Mouse (Mus musculus) colon, adult 2 months (tissue): Measurements from ENCODE around the gene Cntrob. TPM values are rescaled to one million over a fixed set of nuclear protein-coding genes. Genes with fewer than 3 reads are reported as not detected.

ENCODE experiments used
- polyA plus RNA-seq: library from polyadenylated mRNA; depleted of rRNA; stranded (reverse); fragments of >200 nt; gene quantifications from 2 replicates; pipeline ENCODE4 v1.2.3, GENCODE M21; 2012; rRNA removed

The Cntrob gene
- 8.3 and 8.5 TPM in 2 replicates for polyA plus RNA-seq

GRCm38 (mm10) chr11:69323667-69324111 lies at the start of gene Cntrob, which contains the start of gene Trappc1:
Gene Cntrob, minus strand, starts transcription at chr11:69323775.
Gene Trappc1, plus strand, starts transcription at chr11:69323980.

DNA sequence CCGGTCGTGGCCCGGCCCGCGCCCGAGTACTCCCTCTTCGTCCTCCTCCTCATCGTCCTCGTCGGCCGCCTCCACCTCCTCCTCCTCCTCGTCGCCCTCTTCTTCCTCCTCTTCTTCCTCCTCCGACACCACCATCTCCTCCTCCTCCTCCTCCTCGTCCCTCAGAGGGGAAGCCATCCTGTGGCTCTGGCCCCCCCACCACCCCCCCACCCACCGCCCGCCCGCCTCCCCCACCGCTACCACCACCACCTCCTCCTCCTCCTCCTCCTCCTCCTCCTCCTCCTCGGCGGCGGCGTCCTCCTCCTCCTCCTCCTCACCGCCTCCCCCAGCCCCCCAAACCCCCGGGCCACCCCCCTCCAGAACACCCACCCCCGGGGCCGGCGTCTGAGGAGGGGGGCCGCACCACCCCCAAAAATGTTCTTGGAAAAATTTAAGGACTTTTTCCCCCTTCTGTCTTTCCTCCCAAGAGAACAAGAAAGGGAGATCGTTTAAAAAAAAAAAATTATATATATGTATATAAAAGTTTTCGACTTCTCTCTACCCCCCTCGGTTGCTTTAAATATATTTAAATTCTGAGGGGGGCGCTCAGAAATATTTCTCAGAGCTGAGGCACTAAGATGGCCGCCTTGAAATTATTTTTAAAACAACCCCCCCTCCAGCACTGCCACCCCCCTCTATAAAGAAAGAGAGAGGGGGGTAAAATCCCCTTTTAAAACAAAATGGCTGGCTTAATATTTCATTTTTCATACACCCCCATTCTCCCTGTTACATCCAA lies 45.8 kb upstream of the Cntrob start, which contains the start of gene Chd3:
Chd3 (minus strand) TSS at position 192 of the 775 bp plus-strand sequence.

DNA sequence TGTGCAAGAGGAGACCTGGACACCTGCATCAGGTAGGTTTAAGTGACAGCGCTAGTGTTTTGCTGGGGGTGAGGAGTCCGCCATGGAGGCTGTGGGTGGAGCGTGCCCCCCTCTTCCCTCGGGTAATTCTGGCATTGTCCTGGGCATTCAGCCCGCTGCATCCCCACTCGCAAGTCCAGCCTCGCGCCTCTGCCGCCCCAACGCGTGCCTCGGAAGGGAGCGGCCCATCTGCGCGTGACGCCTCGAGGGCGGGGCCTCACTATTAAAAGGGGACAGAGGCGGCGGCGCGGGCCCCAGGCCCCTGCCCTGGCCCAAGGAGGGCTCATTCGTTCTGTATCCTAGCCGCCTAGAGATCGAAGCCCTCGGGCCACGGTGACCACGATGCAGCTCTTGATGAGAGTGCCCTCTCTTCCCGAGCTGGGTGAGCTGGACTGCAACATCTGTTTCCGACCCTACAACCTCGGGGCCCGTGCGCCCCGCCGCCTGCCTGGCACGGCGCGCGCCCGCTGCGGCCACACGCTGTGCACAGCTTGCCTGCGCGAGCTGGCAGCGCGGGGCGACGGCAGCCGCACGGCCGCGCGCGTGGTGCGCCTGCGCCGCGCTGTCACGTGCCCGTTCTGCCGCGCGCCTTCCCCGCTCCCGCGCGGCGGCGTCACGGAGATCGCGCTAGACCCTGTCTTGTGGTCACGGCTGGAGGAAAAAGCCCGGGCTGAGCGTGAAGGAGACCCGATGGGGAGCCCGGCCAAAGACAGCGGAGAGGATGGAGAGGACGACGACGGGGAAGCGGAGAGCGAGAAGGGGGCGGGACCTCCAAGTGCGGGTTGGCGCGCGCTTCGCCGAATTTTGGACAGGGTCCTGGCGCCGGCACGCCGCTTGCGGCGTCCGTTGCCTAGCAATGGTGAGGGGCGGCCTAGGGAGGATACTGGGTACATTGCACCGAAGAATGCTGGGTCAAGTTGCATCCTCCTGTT lies 16.9 kb upstream of the Cntrob start, which contains the start of gene Rnf227:
Rnf227 (plus strand) TSS at position 301 of the 971 bp plus-strand sequence.

DNA sequence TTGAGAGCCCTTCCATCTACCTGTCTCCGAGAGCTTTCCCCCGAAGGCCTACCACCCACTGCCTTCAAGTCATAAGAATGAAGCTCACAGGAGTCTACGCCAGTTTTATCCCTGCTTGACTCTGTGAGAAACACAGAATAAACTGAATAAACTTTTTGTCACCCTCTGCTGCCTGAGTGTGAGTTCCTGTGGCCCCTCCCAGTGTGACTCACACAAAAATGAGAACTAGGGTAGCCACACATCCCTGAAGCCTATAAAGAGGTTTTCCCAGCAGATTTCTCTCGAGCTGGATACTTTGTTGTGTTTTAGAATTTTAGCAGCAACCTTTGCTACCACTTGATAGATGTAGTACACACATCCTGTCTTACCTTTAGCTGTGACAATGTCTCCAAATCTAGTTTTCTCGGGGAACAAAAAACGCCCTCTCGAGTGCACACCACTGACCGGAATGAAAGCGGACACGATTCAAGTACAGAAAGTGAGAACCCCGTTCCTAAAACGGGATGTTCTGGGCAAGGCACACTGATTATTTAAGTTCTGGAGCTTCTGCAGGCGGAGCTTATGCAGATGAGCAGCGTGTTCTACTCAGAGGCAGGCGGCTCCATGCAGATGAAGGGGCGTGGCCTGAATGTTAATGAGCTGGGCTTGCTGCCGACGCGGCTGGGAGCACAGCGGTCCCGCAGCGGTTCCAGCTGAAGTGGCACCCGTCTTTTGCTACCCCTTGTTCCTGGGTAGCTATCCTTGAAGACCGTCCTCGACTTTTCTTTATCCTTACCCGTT lies 2.2 kb upstream of the Cntrob start, which contains the start of gene Kcnab3:
Kcnab3 (plus strand) TSS at position 631 of the 780 bp plus-strand sequence.

Other genes with a start within 250 kb of the Cntrob start
- gene Vamp2, start 235.3 kb downstream of the Cntrob start, polyA plus RNA-seq: 93.8 and 112 TPM in 2 replicates
- gene Per1, start 228.6 kb downstream of the Cntrob start, polyA plus RNA-seq: 16.4 and 21.2 TPM in 2 replicates
- gene Hes7, start 203.4 kb downstream of the Cntrob start, polyA plus RNA-seq: 0.70 and 1.1 TPM in 2 replicates
- 0.60 and 0.64 TPM in 2 replicates for gene 9130213A22Rik, start 201.2 kb downstream of the Cntrob start, polyA plus RNA-seq
- gene Aloxe3, start 197.9 kb downstream of the Cntrob start, polyA plus RNA-seq: 0.15 and 0.42 TPM in 2 replicates
- 0.07 TPM in 1 of 2 replicates, not detected in the other for gene Alox12b, start 166.8 kb downstream of the Cntrob start, polyA plus RNA-seq
- gene Alox8, start 125.9 kb downstream of the Cntrob start, polyA plus RNA-seq: 0.05 TPM in 1 of 2 replicates, not detected in the other
- gene Gucy2e, start 86.7 kb downstream of the Cntrob start, polyA plus RNA-seq: not detected in 2 replicates
- gene Trappc1, start 205 bp upstream of the Cntrob start, polyA plus RNA-seq: 27.2 and 27.3 TPM in 2 replicates
- 1.3 TPM in 2 replicates for gene Kcnab3, start 2.5 kb upstream of the Cntrob start, polyA plus RNA-seq
- 1.2 and 1.4 TPM in 2 replicates for gene Rnf227, start 16.7 kb upstream of the Cntrob start, polyA plus RNA-seq
- gene Chd3, start 45.6 kb upstream of the Cntrob start, polyA plus RNA-seq: 101 and 103 TPM in 2 replicates
- 150 and 174 TPM in 2 replicates for gene Naa38, start 71.7 kb upstream of the Cntrob start, polyA plus RNA-seq
- 10.1 and 11.7 TPM in 2 replicates for gene Cyb5d1, start 71.9 kb upstream of the Cntrob start, polyA plus RNA-seq
- gene Tmem88, start 74.5 kb upstream of the Cntrob start, polyA plus RNA-seq: 12.4 and 25.4 TPM in 2 replicates
- 15.5 and 18.5 TPM in 2 replicates for gene Kdm6b, start 89.9 kb upstream of the Cntrob start, polyA plus RNA-seq
- gene Dnah2, start 225.3 kb upstream of the Cntrob start, polyA plus RNA-seq: 0.44 and 0.93 TPM in 2 replicates
- 1.1 and 1.8 TPM in 2 replicates for gene Efnb3, start 236.4 kb upstream of the Cntrob start, polyA plus RNA-seq